Mouse (Mus musculus) lung, postnatal 0 days (tissue): ENCODE results near the gene Tmem59.

Source experiments
- CTCF ChIP-seq: IDR thresholded peaks from 2 replicates; pipeline ENCODE4 v1.5.1; 2016; ENCODE audit warnings: antibody characterized with exemption, mild to moderate bottlenecking
- EP300 ChIP-seq: IDR thresholded peaks from 2 replicates; pipeline ENCODE4 v1.6.1; 2016; ENCODE audit warnings: antibody characterized with exemption, mild to moderate bottlenecking, control low read depth

GRCm38 (mm10) chr4:107185703-107186102 is 7.5 kb downstream of the Tmem59 start:
- TF ChIP-seq EP300 (no peak), CTCF (no peak)
